In genomic region chr15:84466458-84467267, GRCm38 (mm10) we compare ENCODE assay signal across 11 mouse cellular contexts. TPM values are rescaled to one million over a fixed set of nuclear protein-coding genes. Genes with fewer than 3 reads are reported as not detected.
DNase-seq lines count a peak whose midpoint lies in the region; ATAC-seq and TF ChIP-seq lines count a peak whose summit lies in the region.
"Had no signal": no experiment of that assay in that cellular context is flagged by ENCODE, and none has a peak within 500 bp of the region (broad histone marks: within the 10 kb centered on the region; RNA-seq: fewer than 3 reads in every experiment).

No protein-coding gene starts in this region.

- no peaks in the 10 kb centered on the region for H3K9me3 ChIP-seq in embryonic facial prominence, embryonic 14.5 days (ENCODE audit: control insufficient read depth, low read length)
- H3K9me3 ChIP-seq in hindbrain, postnatal 0 days (ENCODE audit: low read length) = no peaks in the 10 kb centered on the region
- no peaks in the 10 kb centered on the region for H3K9me3 ChIP-seq in midbrain, embryonic 15.5 days
- H3K9me3 ChIP-seq in kidney, embryonic 14.5 days (ENCODE audit: control insufficient read depth, low read length) = no peaks in the 10 kb centered on the region

- 44% methylated on average over 13 of the region's 13 CpGs for WGBS in embryonic facial prominence, embryonic 14.5 days
- 32% methylated on average over 13 of the region's 13 CpGs for WGBS in hindbrain, postnatal 0 days
- 28% methylated on average over 13 of the region's 13 CpGs for WGBS in midbrain, embryonic 15.5 days
- 47% methylated on average over 13 of the region's 13 CpGs for WGBS in kidney, embryonic 14.5 days

- H3K27ac ChIP-seq in embryonic facial prominence, embryonic 14.5 days (replicated peaks; ENCODE audit: low read depth, low read length) = no peak overlapping the region
- H3K27ac ChIP-seq in hindbrain, postnatal 0 days = no peak overlapping the region
- peak overlapping the region; percentile 16; the same call in 1 of the 2 replicates for H3K27ac ChIP-seq in midbrain, embryonic 15.5 days
- H3K27ac ChIP-seq in kidney, embryonic 14.5 days (ENCODE audit: low read depth, low read length) = no peak overlapping the region
- H3K27ac ChIP-seq: liver, embryonic 14.5 days had no signal

- peaks cover 5% of the 10 kb centered on the region for H3K4me1 ChIP-seq in embryonic facial prominence, embryonic 14.5 days (ENCODE audit: control insufficient read depth, insufficient read depth, low read length)
- H3K4me1 ChIP-seq in hindbrain, postnatal 0 days (ENCODE audit: insufficient read depth, low read length) = no peaks in the 10 kb centered on the region
- H3K4me1 ChIP-seq in midbrain, embryonic 15.5 days = peaks cover 6% of the 10 kb centered on the region
- H3K4me1 ChIP-seq in kidney, embryonic 14.5 days (ENCODE audit: control insufficient read depth, insufficient read depth, low read length) = no peaks in the 10 kb centered on the region

- peak; percentile 22 for DNase-seq in gastrocnemius, adult 18-20 months (ENCODE audit: low spot score)
- no peak for DNase-seq in gastrocnemius, adult 8-10 months (ENCODE audit: low spot score in 2 of 2)
- DNase-seq in embryonic facial prominence, embryonic 14.5 days (ENCODE audit: low spot score) = peak; percentile 75
- peak; percentile 65 for DNase-seq in hindbrain, postnatal 0 days (ENCODE audit: low spot score)
- no peak for DNase-seq in kidney, postnatal 36 days
- no peak for DNase-seq in cerebellum, postnatal 25 days
- DNase-seq: cerebellum, adult 8-10 months had no signal

- H3K9ac ChIP-seq in embryonic facial prominence, embryonic 14.5 days (ENCODE audit: low read depth, low read length) = no peak overlapping the region
- no peak overlapping the region for H3K9ac ChIP-seq in hindbrain, postnatal 0 days (replicated peaks; ENCODE audit: low read length)
- peak overlapping the region; percentile 14; the same call in 1 of the 2 replicates for H3K9ac ChIP-seq in midbrain, embryonic 15.5 days
- no peak overlapping the region for H3K9ac ChIP-seq in kidney, embryonic 14.5 days (ENCODE audit: low read depth, low read length)
- H3K9ac ChIP-seq: liver, embryonic 14.5 days had no signal

- H3K36me3 ChIP-seq in embryonic facial prominence, embryonic 14.5 days (ENCODE audit: control insufficient read depth, insufficient read depth, low read length) = no peaks in the 10 kb centered on the region
- no peaks in the 10 kb centered on the region for H3K36me3 ChIP-seq in hindbrain, postnatal 0 days (ENCODE audit: insufficient read depth, low read length)
- no peaks in the 10 kb centered on the region for H3K36me3 ChIP-seq in midbrain, embryonic 15.5 days (replicated peaks)
- H3K36me3 ChIP-seq in kidney, embryonic 14.5 days (ENCODE audit: control insufficient read depth, insufficient read depth, low read length) = no peaks in the 10 kb centered on the region

- no peak for TF ChIP-seq CTCF in hindbrain, postnatal 0 days (IDR thresholded peaks at IDR 0.05; ENCODE audit: low read depth)

- no peak overlapping the region for H3K4me2 ChIP-seq in embryonic facial prominence, embryonic 14.5 days (ENCODE audit: low read depth, low read length)
- no peak overlapping the region for H3K4me2 ChIP-seq in hindbrain, postnatal 0 days (ENCODE audit: low read depth, low read length)
- no peak overlapping the region for H3K4me2 ChIP-seq in midbrain, embryonic 15.5 days
- H3K4me2 ChIP-seq in kidney, embryonic 14.5 days (replicated peaks; ENCODE audit: low read depth, low read length) = no peak overlapping the region

- no peak overlapping the region for H3K4me3 ChIP-seq in embryonic facial prominence, embryonic 14.5 days (ENCODE audit: low read depth, low read length)
- H3K4me3 ChIP-seq in hindbrain, postnatal 0 days (ENCODE audit: low read length) = no peak overlapping the region
- H3K4me3 ChIP-seq in midbrain, embryonic 15.5 days = no peak overlapping the region
- no peak overlapping the region for H3K4me3 ChIP-seq in kidney, embryonic 14.5 days (ENCODE audit: low read length)

- H3K27me3 ChIP-seq in embryonic facial prominence, embryonic 14.5 days (replicated peaks; ENCODE audit: control insufficient read depth, insufficient read depth, low read length) = no peaks in the 10 kb centered on the region
- H3K27me3 ChIP-seq in hindbrain, postnatal 0 days (ENCODE audit: insufficient read depth, low read length) = no peaks in the 10 kb centered on the region; the same call in 1 of the 2 replicates
- H3K27me3 ChIP-seq in midbrain, embryonic 15.5 days (replicated peaks) = no peaks in the 10 kb centered on the region
- H3K27me3 ChIP-seq in kidney, embryonic 14.5 days (ENCODE audit: control insufficient read depth, insufficient read depth, low read length) = no peaks in the 10 kb centered on the region

- ATAC-seq in embryonic facial prominence, embryonic 14.5 days (ENCODE audit: low read depth) = peak; percentile 17; the same call in 1 of the 2 replicates
- peak; percentile 66; the same call in 1 of the 2 replicates for ATAC-seq in hindbrain, postnatal 0 days
- ATAC-seq in midbrain, embryonic 15.5 days (replicated peaks) = no peak
- ATAC-seq in kidney, embryonic 14.5 days (ENCODE audit: low FRiP score, low TSS enrichment) = no peak

RNA-seq across cellular contexts. Expression of gene Shisal1, which starts 19.8 kb away (rescaled TPM):
- under 1 TPM; 0.38 to 0.57 TPM for total RNA-seq in gastrocnemius, adult 18-20 months (2021)
- 1 to 10 TPM in 2 of 4 experiments, under 1 TPM in 2; 0.31 to 1.1 (median 0.76) TPM for total RNA-seq in gastrocnemius, adult 8-10 months (2022)
- polyA plus RNA-seq in embryonic facial prominence, embryonic 14.5 days (2014; fragmentation: Nextera tagmentation; extraction: Ambion mirVana) = 9.0 and 12.9 TPM in 2 replicates
- total RNA-seq in hindbrain, postnatal 0 days (2014; rRNA removed) = 46.5 and 51.1 TPM in 2 replicates
- polyA plus RNA-seq in hindbrain, postnatal 0 days (2015; fragmentation: Nextera tagmentation; extraction: Ambion mirVana) = 12.6 and 14.6 TPM in 2 replicates
- 19.4 and 21.2 TPM in 2 replicates for polyA plus RNA-seq in midbrain, embryonic 15.5 days (2015; fragmentation: Nextera tagmentation; extraction: Ambion mirVana)
- polyA plus RNA-seq in kidney, embryonic 14.5 days (2014; fragmentation: Nextera tagmentation; extraction: Ambion mirVana) = 1.5 and 2.1 TPM in 2 replicates
- polyA plus RNA-seq: C2C12 had no signal

Comparison
In these comparisons a context has a peak if more than half of its experiments do, and no peak if none do; other contexts are left out.
1. DNase-seq: peak in gastrocnemius, adult 18-20 months (single experiment), embryonic facial prominence, embryonic 14.5 days (single experiment) and hindbrain, postnatal 0 days (single experiment); none in gastrocnemius, adult 8-10 months (0 of 2), kidney, postnatal 36 days (0 of 2) and cerebellum, postnatal 25 days (0 of 2).
2. ATAC-seq: peak in embryonic facial prominence, embryonic 14.5 days (single experiment) and hindbrain, postnatal 0 days (single experiment); none in midbrain, embryonic 15.5 days (single experiment) and kidney, embryonic 14.5 days (single experiment).